Mouse (Mus musculus) liver, embryonic 14 days (tissue): ENCODE data around the gene Zbtb24. TPM values are rescaled to one million over a fixed set of nuclear protein-coding genes. Genes with fewer than 3 reads are reported as not detected.

Experiments
- polyA plus RNA-seq: library from polyadenylated mRNA; depleted of rRNA; stranded (reverse); fragments of >200 nt; gene quantifications from 2 replicates; pipeline ENCODE4 v1.2.3, GENCODE M21; 2012; rRNA removed

Gene Zbtb24
- 3.7 and 4.2 TPM in 2 replicates for polyA plus RNA-seq

DNA sequence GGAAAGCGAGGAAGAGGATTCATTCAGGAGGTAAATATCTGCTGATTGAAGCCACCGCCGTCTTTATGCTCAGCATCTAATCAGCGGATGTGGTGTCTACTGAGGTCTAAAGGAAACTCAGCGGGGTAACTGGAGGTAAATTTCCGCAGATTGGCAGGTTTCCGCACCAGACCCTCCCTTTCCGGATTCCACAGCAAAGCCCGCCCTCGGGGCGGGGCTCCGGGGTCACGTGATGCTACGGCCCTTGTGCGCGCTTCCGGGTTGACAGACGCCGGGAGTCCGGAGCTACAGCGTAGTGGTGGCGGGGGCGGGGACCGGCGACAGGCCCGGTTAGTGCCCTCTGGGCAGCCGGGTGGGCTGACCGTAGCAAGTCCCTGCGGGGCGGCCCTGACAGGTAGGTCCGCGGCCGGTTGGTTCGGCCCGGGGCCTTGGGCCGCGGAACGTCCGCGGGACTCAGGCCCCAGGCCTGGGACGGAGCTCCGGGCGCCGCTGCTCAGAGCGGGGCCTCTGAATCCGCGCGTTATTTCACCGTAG lies at the start of gene Zbtb24:
Zbtb24 (plus strand) TSS at position 247 of the 534 bp plus-strand sequence.

GRCm38 (mm10) chr10:41476171-41477017 lies 26.2 kb downstream of the Zbtb24 start, which contains the start of gene Mical1:
Gene Mical1, plus strand, starts transcription at chr10:41476314.

DNA sequence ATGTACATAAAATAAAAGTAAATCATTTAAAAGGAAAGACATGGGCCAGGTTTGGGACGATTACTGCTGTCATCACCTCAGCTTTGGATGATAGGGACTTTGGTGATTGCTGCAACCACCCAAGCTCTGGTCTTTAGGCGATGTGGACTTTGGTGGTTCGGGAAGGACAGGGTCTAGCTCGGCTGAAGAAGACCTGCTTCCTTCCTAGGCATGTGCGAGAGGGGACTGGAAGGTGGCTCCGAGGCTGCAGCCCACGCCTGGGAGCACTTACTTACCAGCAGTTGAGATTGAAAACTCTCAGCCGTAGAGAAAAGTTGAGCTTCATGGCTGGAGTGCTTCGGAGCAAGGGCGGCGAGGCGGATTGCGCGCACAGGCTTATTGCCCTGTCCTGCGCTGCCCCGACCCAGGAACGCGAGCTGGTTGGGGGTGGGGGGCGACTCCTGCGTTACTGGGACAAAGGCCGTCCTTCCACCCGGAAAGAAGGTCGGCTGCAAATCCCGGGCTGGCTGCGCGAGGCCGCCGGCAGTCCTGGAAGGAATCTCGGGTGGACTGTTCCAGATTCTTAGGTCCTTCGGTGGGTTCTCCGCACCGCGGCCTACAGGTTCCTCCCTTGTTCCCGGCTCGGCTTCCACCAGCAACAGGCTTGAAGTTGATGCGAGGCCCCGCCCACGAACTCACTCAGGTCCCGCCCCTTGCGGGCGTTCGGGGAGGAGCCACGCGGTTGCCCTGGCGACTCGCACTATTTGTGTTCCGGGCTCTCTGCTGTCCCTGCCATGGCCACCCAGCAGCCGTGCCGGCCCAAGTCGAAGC lies 39.7 kb downstream of the Zbtb24 start, which contains the start of the genes Smpd2 and Ppil6:
Smpd2 (minus strand) TSS at position 662 of the 810 bp plus-strand sequence.
Ppil6 (plus strand) TSS at position 732 of the 810 bp plus-strand sequence.

Other genes with a start within 250 kb of the Zbtb24 start
- 4.3 and 5.2 TPM in 2 replicates for gene Fig4, start 147.1 kb upstream of the Zbtb24 start, polyA plus RNA-seq
- gene Ak9, start 146.4 kb upstream of the Zbtb24 start, polyA plus RNA-seq, result not detected in 2 replicates
- 2.8 and 3.1 TPM in 2 replicates for gene Mical1, start 25.9 kb downstream of the Zbtb24 start, polyA plus RNA-seq
- 6.3 and 7.1 TPM in 2 replicates for gene Smpd2, start 40.0 kb downstream of the Zbtb24 start, polyA plus RNA-seq
- gene Ppil6, start 40.1 kb downstream of the Zbtb24 start, polyA plus RNA-seq, result 0.05 TPM in 1 of 2 replicates, not detected in the other
- 27.7 and 32.9 TPM in 2 replicates for gene Cd164, start 69.0 kb downstream of the Zbtb24 start, polyA plus RNA-seq